Mouse (Mus musculus) frontal cortex, postnatal 36 days (tissue): ENCODE measurements around the gene Tspyl3.
"Not testable (repeated sequence)": the region's sequence is repeated elsewhere in the genome, so short reads cannot be mapped to it uniquely, and the experiment has no call there.

Source experiments
- DNase-seq, 2 experiments: peaks; one replicate each; pipeline ENCODE4 v3.0.0; 2022; ENCODE audit warnings: low spot score in 2 of 2

Tspyl3 gene

DNA sequence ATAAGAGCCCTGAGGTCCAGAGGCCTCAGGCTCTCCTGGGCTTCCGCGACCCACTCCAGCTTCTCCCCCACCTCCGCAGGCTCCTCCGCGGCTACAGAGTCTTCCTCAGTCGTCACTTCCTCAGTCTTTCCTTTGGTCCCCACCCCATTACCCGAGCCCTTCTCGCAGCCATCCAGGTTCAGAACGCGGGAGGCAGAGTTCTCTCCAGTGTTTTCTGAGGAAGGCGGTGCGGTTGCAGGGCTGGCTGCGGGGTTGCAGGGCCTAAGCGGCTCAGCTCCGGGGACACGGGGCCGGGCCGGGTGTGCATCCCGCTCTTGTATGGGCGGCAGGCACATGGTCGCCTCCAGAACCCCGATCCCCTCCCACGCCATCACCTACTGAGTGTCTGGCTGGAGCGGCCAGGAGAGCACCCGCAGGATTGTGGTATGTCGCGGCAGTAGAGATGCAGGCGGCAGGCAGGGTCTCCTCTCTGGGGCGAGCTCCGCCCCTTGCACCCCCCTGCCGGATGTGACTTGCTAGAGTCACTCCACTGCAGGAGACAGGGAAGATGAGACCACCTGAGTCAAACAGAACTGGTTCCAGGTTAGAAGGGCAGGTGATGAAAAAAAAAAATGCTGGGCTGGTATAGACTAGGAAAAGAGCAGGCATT lies at the start of gene Tspyl3:
TSS of gene Tspyl3 (minus strand) at position 496 of the 649 bp plus-strand sequence.
- DNase-seq: peak; percentile 56 to 59

DNA sequence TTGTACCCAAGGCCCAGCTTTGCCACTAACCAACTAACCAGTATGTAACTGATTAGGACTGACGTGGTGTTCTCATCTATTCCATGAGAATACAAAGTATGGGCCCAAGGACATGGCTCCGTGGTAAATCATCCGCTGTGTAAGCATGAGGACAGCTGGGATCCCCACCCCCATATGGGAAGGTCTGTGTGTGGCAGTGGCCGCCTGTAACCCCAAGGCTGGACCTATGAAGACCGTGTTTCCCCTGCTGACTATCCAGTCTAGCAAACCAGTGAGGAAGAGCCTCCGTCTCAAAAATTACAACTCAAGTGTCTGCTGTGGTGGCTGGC lies 49.6 kb upstream of the Tspyl3 start:
- no peak for DNase-seq

DNA sequence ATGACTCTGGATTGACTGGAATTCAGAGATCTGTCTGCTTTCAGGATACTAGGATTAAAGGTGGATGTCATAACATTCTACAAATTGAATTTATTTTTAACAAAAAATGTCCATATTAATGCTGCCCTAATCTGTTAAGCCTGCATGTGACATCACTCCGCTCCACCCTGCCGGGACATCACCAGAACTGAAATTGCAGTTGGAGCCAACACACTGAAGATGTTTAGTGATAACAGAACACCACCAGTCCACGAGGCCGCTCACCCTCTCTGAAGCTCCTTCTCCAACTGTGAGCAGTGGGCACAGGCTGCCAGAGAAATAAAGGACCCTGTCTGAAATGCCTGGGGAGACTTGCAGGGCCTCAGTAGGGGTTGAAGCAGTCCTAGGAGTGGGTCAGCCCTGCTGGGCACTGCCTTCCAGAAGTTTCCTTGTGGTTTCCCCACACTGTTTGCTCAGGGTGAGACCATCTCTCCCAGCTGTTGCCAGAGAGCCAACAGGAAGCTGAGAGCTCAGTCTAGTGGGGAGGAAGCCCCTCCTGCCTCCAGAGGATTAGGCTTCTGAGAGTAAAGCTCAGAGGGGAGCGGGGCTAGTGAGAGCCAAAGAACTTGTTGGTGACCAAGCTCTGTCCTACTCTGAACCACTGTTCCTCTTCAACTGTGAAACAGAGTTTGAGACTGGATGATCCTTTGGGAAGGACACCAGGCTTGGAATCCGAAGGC lies 49.1 kb upstream of the Tspyl3 start:
- not testable (repeated sequence) for DNase-seq

DNA sequence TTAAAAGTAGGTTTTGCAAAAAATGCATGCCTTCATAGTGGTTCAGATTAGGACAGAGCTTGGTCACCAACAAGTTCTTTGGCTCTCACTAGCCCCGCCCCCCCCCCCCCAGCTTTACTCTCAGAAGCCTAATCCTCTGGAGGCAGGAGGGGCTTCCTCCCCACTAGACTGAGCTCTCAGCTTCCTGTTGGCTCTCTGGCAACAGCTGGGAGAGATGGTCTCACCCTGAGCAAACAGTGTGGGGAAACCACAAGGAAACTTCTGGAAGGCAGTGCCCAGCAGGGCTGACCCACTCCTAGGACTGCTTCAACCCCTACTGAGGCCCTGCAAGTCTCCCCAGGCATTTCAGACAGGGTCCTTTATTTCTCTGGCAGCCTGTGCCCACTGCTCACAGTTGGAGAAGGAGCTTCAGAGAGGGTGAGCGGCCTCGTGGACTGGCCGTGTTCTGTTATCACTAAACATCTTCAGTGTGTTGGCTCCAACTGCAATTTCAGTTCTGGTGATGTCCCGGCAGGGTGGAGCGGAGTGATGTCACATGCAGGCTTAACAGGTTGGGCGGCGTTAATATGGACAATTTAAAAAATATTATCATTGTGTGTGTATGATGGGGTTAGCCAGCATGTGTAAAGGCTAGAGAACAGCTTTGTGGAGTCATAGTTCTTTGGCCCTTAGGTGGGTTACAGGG lies 45.1 kb upstream of the Tspyl3 start:
- not testable (repeated sequence) for DNase-seq

DNA sequence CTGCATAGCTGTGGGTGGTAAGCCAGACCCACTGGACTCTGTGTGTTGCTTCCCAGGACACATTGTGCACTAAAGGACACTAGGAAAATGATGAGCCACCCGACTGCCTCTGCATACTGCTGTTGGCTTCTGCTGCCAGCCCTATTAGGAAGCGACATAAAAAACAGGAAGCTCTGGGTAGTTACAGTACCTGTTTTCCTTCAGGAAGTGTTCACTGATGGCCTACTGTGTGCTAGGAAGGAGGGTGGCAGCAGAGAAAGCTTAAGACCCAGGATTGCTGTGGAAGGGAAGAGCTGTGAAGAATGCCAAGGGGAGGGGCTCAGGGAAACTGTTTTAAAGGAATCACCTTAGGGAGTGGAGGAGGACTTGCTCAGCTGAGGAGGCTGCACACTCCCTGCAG lies 42.1 kb upstream of the Tspyl3 start:
- no peak for DNase-seq

DNA sequence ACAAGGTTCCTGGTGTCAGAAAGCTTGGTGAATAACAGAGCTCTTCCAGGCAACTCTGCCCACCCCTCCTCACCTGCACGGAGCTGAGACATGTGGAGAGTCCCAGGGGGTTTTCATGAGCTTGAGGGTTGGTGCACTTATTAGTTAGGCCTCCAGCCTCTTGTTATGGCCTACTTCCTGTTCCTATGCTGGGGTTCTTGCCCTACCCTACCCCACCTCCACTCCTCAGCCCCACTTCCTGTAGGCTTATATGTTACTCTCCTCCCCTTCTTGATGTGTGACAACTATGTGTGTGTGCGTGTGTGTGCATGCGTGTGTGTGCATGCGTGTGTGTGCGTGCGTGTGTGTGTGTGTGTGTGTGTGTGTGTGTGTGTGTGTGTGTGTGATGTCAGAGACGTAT lies 37.8 kb upstream of the Tspyl3 start:
- DNase-seq: no peak

DNA sequence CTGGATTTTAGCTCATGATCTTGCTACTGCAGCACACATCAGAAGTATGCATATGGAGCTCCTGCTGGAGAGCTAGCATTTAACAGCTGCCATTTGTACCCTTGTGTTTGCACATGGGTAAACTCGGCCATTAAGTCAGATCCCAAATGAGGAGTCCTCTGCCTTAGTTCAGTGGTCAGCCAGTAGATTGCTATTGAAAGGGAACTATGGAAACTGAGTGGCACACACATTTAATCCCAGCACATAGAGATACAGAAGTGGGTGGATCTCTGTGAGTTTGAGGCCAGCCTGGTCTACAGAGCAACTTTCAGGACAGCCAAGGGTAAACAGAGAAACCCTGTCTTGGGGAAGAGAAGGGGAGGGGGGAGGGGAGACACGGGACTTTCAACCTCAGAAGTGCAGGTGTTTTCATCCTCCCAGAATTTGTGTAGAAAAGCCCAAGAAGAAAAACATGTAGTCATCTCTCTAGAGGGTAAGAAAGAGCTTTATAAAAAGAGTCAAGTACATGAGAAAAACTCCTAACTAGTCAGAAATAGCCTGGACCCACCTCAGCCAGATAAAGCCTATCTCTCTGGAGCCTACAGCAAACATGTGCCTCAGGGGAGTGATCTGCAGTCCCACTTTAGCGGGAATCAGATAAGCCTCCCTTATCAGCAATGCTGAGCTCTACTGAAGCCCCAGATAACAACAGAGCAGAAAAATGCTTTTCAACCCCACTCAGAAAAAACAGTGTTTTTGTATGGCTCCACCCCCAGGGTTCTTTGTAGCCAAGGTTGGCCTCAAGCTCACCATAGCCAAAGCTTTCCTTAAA lies 34.8 kb upstream of the Tspyl3 start:
- DNase-seq: no peak

DNA sequence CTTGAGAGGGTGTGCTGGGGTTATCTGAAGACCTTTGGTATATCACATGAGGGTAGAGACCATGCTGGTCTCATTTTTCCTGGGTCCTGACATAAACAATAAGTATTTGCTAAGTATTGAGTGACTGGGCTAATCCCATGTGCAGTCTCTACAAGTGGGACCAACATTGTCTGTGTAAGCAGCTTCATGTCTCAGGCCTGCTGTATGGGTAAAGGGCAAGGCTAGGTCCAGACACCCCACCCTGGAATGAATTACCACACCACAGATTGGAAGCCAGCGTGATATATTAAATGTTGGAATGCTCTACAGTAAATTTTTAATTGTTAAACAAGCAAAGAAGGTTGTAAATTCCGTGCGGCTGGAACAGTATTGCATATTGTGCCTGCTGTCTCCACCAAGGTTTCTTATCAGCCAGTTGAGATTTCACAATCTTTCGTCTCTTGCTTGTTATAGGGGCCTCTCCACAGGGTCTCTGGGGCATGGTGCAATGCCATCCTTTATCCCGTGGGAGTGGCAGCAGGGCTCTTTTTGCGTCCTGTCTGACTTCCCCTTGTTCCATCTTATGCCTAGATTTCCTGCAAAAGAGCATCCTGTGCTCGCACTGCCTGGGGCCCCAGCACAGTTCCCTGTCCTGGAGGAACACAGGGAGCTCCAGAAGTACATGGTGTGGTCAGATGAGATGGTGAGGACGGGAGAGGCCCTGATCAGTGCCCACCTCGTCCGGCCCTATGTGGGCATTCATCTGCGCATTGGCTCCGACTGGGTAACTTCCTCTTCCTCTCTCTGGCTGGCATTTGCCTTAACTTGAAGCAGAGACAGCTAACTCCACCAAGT lies 34.0 kb upstream of the Tspyl3 start:
- no peak for DNase-seq

DNA sequence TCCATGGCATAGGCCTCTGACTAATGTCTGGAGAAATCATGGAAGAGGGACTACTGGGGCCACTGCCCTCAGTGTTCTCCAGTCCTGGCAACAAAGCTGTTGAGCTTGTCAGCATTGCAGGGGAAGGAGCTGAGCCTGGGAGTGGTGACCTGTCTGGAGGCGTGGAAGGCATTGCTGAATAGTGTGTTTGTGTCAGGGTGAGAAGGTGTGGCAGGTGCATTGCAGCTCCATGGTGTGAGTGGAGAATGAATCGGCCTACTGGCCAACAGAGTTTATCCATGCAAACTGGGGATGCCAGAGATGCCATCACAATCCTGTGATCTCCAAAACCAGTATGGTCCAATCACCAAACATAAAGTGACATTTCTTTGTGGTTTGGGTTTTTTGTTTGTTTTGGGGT lies 31.4 kb upstream of the Tspyl3 start:
- no peak for DNase-seq

DNA sequence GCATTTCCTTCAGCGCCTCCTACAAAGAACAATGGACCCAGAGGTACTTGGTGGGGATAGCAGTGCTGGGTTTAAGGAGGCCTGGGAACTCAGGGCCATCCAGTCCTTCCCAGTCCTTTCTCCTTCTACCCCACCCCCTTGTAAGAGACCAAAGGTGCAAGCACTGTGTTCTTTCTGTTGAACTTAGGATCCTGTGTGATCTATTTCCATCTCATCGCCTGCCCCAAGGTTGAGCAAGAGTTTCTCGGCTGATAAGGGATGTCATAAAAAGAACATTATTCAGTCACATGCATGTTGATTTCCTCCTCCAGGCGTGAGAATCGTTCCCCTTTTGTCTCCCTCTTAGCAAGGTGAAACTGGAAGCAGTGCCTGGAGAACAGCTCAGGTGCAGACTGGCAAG lies 24.5 kb upstream of the Tspyl3 start:
- no peak for DNase-seq

DNA sequence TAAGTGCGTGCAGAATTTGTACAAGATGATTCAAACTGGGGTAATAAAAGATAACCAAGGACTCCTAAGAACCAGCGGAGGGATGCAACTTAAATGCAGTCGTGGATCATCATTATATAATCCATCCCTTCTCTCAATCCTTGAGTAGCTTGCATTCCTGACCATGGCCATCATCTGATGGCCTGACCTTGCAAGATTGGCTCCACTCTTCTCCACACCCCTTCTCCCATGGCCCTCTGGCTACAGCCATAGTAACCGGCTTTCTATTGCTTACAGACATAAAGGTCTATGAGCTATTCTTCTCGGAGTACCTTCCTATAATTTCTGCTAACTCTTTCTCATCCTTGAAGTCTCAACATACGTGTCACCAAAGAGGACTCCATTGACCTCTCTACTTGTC lies 16.9 kb upstream of the Tspyl3 start:
- DNase-seq: no peak

DNA sequence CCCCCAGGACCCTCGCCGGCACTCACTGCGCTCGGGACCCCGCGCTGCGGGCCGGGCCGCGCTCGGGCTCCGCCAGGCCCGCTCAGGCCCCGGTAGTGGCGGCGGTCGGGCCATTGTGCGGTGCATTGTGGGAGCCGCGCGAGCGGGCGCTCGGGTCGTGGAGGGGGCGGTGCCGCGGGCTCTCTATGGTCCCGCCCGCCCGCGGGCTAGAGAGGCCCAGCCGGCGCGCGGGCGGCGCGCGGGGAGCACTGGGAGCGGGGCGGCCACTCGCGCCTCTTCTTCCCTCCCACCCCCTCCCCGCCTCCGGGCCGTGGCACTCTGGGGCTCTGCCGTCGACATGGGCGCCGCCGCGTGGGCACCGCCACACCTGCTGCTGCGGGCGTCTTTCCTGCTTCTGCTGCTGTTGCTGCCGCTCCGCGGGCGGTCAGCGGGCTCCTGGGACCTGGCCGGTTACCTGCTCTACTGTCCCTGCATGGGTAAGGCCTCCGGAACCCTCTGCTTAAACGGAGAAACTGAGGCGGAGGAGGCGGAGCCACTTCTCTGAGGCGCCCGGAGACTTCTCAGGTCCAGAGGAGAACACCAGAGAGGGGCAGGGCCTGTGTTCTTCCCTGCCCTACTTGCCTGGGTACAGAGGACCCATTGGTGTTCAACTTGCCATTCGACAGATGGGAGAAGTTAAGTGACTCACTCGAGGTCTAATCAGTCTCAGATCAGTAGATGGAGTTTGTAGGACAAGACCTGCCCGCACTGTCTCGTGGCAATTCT lies 16.2 kb upstream of the Tspyl3 start, which contains the start of the genes Plagl2 and Pofut1:
TSS of gene Plagl2 (minus strand) at position 177 of the 765 bp plus-strand sequence.
TSS of gene Pofut1 (plus strand) at position 284 of the 765 bp plus-strand sequence.
- DNase-seq: peak; percentile 84 to 87

DNA sequence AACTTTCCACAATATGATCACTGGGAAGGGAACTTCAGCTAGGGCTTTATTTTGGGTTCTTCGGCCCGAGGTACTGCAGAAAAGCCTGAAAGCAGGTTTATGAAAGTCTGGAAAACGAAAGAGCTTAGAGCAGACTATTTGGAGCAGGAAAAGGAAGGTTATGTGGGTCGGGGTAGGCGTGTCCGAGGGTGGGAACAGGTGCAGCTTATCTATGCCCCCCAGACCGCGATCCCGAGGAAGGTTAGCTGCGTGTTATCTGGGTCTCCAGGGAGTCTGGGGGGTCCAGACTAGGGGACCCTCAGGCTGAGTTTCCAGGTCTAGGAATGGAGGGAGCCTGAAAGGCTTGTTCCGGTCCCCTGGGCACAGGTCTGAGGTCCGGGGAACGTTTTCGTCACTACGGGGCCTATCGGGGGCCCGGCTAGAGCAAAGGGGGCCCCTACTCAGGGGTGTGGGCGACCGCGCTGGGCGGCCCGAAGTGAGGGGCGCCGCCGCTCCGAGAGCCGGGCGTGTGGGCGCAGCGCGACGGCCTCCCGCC lies 15.5 kb upstream of the Tspyl3 start:
- peak in 1 of 2 experiments; percentile 23 for DNase-seq

DNA sequence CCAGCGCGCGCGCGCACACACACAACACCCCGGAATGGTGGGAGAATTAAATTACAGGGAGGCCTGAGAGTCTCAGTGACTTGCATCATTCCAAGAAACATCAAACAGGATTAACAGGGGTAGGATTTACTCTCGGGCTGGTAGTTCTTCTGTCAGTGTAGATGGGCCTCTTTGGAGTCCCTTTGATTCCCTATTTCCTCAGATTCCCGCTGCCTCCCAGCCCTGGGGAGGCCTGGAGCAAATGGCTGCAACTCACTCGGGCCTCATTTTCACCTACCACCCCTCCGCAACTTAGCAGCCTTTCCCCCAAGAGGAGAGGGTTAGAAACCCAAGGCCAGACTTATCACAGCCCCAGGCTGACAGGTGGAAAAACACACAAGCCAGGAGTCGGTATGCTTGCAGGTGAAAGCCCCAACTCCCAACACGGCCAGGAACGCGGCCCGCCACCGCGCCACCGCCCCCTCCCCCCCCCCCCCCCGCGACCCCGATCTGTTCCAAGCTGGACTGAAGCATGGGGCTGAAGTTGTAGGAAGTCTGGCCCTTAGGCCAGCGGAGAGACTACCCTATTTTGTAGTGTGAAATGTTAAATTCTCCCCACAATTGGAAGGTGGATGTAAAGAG lies 14.7 kb upstream of the Tspyl3 start:
- no peak for DNase-seq

DNA sequence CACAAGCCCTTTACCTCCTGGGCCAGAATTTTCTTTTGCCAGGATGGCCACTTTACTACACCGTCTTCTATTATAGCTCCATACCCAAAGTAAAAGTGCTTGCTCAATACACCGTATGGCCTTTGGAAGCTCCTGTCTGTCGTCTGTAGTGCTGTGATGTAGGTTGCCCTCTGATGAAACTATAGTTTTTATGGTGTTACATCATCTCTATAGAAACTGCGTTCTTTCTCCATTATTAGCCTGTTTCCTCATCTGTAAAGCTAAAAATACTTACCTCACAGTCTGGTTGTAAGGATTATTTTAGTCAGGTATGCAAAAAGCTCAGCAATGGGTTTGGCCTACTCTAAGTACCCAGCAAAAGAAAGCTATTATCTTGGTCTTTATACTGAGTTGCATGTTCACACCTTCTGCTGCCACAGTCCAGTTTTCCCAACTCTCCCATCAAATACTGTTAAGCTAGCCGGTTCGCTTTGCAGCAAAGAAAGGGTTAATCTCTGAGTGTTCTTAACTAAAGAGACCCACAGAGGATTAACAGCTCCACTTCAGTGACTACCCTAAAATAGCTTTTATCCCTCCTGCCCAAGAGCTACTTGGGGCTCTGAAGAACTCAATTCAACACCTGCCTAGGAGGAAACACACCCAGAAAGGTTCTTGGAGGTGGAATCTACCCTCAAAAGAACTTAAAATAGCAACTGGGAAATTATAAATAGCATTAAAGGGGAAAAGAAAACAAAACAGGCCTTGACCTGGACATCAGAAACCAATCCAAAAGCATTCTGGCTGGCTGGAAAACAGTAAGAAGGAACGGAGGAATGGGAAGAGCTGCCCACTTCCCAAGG lies 14.0 kb upstream of the Tspyl3 start:
- no peak for DNase-seq

DNA sequence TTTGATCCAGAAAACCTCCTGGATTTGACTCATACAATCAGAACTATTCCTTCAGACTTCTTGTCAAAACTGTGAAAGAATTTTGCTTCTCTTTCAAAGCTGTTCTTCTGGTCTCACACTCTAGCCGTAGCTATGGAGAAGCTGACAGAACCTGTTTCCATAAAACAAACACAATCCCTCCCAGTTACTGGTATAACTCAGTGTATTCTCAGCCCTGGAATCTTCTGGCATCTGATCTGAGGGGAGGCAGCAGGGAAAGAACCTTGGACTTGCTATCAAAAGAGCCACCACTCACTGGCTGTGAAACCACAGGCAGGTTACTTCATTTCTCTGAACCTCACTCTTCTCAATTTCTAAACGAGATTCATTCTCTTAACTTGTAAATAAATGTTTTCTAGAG lies 13.2 kb upstream of the Tspyl3 start:
- no peak for DNase-seq

DNA sequence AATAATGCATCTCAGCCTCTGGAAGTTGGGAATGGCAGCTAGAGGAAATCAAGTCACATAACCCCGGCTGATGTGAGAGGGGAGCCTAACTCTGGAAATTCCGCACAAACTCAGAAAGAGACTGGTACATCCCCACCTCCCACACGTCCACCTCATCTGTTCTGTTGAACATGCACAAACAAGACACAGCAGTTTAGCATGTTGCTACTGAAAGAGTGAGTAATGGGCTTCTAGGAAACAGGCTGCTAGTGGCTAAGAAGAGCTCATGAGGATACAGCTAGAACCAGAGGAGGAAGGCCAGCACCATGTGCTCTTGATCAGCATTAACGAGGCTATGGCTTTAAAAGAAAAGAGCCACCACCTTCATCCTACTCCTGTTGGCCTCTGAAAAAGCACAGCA lies 12.7 kb upstream of the Tspyl3 start:
- DNase-seq: no peak

DNA sequence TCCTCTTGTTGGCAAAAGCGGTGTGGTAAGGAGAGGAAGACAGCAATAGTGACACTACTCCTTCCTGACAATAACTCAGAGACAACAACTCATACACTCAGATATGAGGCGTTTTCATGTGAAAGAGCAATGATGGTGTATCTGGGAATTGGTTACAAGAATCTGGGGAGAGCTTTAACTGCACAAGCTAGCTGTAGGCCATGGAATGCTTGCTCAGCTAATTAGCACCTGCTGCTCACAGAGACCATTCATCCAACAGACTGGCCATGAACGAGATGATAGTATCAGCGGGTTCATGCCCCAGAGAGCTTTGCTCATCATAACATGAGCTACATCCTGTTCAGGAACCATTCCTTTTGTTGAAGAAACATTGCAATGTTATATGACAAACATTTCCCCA lies 12.0 kb upstream of the Tspyl3 start:
- no peak for DNase-seq

DNA sequence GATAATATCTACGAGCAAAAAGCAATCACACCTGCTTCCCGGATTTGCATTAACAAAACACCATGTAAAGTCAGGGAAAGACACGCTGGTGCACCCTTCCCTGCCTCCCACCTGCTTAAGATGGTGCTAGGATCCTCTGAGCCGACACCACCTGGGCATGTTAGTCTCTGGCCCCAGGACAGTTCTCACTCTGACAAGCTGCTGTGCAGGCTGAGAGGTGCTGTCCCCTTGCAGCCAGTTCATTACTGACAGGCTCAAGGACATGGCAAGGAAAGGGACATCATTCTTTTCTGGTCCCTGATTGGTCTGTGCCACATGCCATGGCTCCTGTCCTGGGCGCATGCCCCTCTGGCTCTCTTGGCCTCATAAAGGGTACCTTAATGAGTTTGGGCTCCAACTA lies 3.3 kb upstream of the Tspyl3 start:
- no peak for DNase-seq
